Mouse (Mus musculus) MEL (cell line): ENCODE measurements around the gene Ankfy1. TPM values are rescaled to one million over a fixed set of nuclear protein-coding genes. Genes with fewer than 3 reads are reported as not detected.
A peak's percentile ranks its signal among the peaks of the same experiment; 100 is the strongest.

Experiments used
- DNase-seq: peaks from one replicate; pipeline ENCODE4 v3.0.0; 2011; ENCODE audit warnings: low read depth, low spot score
- H3K27ac ChIP-seq: 2 replicates; pipeline ENCODE4 v1.5.1; 2012; ENCODE audit warnings: low read depth, mild to moderate bottlenecking, control low read depth, low read length, moderate library complexity; ENCODE audit not compliant: control insufficient read depth
- H3K27me3 ChIP-seq, 2 experiments: fragments of 150-350 bp in 1 of 2; sonication (generic) in 1 of 2; 2 replicates each; pipeline ENCODE4 v1.6.1; 2012; ENCODE audit warnings: low read length in 2 of 2, mild to moderate bottlenecking in 2 of 2, improper control_type of control experiment in 1 of 2, moderate library complexity in 1 of 2; ENCODE audit not compliant: insufficient read depth in 2 of 2, control insufficient read depth in 1 of 2
- H3K36me3 ChIP-seq, 2 experiments: 2 replicates each; pipeline ENCODE4 v1.6.1; 2012 to 2014; ENCODE audit warnings: low read length in 2 of 2, improper control_type of control experiment in 1 of 2, inconsistent platforms in 1 of 2, mild to moderate bottlenecking in 1 of 2; ENCODE audit not compliant: insufficient read depth in 2 of 2, control insufficient read depth in 1 of 2
- H3K4me1 ChIP-seq, 2 experiments: fragments of 150-350 bp in 1 of 2; sonication (generic) in 1 of 2; 2 replicates each; pipeline ENCODE4 v1.6.1; 2012; ENCODE audit warnings: low read length in 2 of 2, improper control_type of control experiment in 1 of 2, mild to moderate bottlenecking in 1 of 2; ENCODE audit not compliant: insufficient read depth in 2 of 2, control insufficient read depth in 1 of 2
- H3K4me3 ChIP-seq, 2 experiments: fragments of 150-350 bp in 1 of 2; sonication (generic) in 1 of 2; 2 replicates each; pipeline ENCODE4 v1.5.1; 2012; ENCODE audit warnings: low read depth in 2 of 2, low read length in 2 of 2, mild to moderate bottlenecking in 2 of 2, moderate library complexity in 2 of 2, control low read depth in 1 of 2, improper control_type of control experiment in 1 of 2; ENCODE audit not compliant: control insufficient read depth in 1 of 2, insufficient read depth in 1 of 2
- H3K79me2 ChIP-seq: 2 replicates; pipeline ENCODE4 v1.6.1; 2012; ENCODE audit warnings: mild to moderate bottlenecking, low read length, moderate library complexity; ENCODE audit not compliant: control insufficient read depth, poor library complexity, insufficient read depth
- H3K9ac ChIP-seq: 2 replicates; pipeline ENCODE4 v1.6.1; 2012; ENCODE audit warnings: low read depth, mild to moderate bottlenecking, control low read depth, low read length, moderate library complexity; ENCODE audit not compliant: control insufficient read depth, poor library complexity, severe bottlenecking
- H3K9me3 ChIP-seq: fragments of 150-350 bp; sonication (generic); replicated peaks from 2 replicates; pipeline ENCODE4 v1.6.1; 2012; ENCODE audit warnings: mild to moderate bottlenecking, low read length, improper control_type of control experiment, moderate library complexity; ENCODE audit not compliant: insufficient read depth
- BHLHE40 ChIP-seq: IDR thresholded peaks from 2 replicates; pipeline ENCODE4 v1.6.1; 2012; ENCODE audit warnings: low read depth, mild to moderate bottlenecking, inconsistent platforms, low read length, improper control_type of control experiment, borderline replicate concordance
- EP300 ChIP-seq, 2 experiments: IDR thresholded peaks; 2 replicates each; pipeline ENCODE4 v1.6.1; 2011; ENCODE audit warnings: improper control_type of control experiment in 2 of 2, low read length in 2 of 2, low read depth in 1 of 2, mild to moderate bottlenecking in 1 of 2
- GABPA ChIP-seq: IDR thresholded peaks from 2 replicates; pipeline ENCODE4 v1.6.1; 2012; ENCODE audit warnings: low read depth, mild to moderate bottlenecking, inconsistent platforms, low read length, improper control_type of control experiment, moderate library complexity
- GATA1 ChIP-seq: IDR thresholded peaks from 2 replicates; pipeline ENCODE4 v1.6.1; 2011; ENCODE audit warnings: low read depth, low read length, improper control_type of control experiment
- MAFK ChIP-seq: IDR thresholded peaks from 2 replicates; pipeline ENCODE4 v1.6.1; 2011; ENCODE audit warnings: low read depth, mild to moderate bottlenecking, low read length, improper control_type of control experiment, borderline replicate concordance
- MEF2A ChIP-seq: IDR thresholded peaks from 2 replicates; pipeline ENCODE4 v1.6.1; 2014; ENCODE audit warnings: low read depth, mild to moderate bottlenecking, inconsistent platforms, low read length, improper control_type of control experiment; ENCODE audit not compliant: poor library complexity, insufficient replicate concordance, severe bottlenecking; ENCODE audit errors: extremely low read depth
- MXI1 ChIP-seq: IDR thresholded peaks from 2 replicates; pipeline ENCODE4 v1.6.1; 2011; ENCODE audit warnings: mild to moderate bottlenecking, low read depth, low read length, improper control_type of control experiment
- POLR2A ChIP-seq, 2 experiments: IDR thresholded peaks; 2 replicates each; pipeline ENCODE4 v1.6.1; 2011 to 2012; ENCODE audit warnings: low read length in 2 of 2, mild to moderate bottlenecking in 2 of 2, control low read depth in 1 of 2, improper control_type of control experiment in 1 of 2, low read depth in 1 of 2, moderate library complexity in 1 of 2; ENCODE audit not compliant: control insufficient read depth in 1 of 2, insufficient read depth in 1 of 2, poor library complexity in 1 of 2
- RAD21 ChIP-seq: IDR thresholded peaks from 2 replicates; pipeline ENCODE4 v1.6.1; 2011; ENCODE audit warnings: mild to moderate bottlenecking, low read depth, low read length, improper control_type of control experiment
- RCOR1 ChIP-seq: IDR thresholded peaks from 2 replicates; pipeline ENCODE4 v1.6.1; 2012; ENCODE audit warnings: low read depth, mild to moderate bottlenecking, inconsistent platforms, low read length, improper control_type of control experiment
- SMC3 ChIP-seq: IDR thresholded peaks from 2 replicates; pipeline ENCODE4 v1.6.1; 2011; ENCODE audit warnings: low read depth, low read length, improper control_type of control experiment
- TBP ChIP-seq: IDR thresholded peaks from 2 replicates; pipeline ENCODE4 v1.8.0; 2011; ENCODE audit warnings: low read depth, low read length, improper control_type of control experiment
- USF1 ChIP-seq: IDR thresholded peaks from 2 replicates; pipeline ENCODE4 v1.6.1; 2014; ENCODE audit warnings: low read depth, mild to moderate bottlenecking, inconsistent platforms, low read length, improper control_type of control experiment, moderate library complexity
- USF2 ChIP-seq, 2 experiments: IDR thresholded peaks; 2 replicates each; pipeline ENCODE4 v1.6.1; 2011 to 2012; ENCODE audit warnings: improper control_type of control experiment in 2 of 2, low read length in 2 of 2, borderline replicate concordance in 1 of 2, inconsistent platforms in 1 of 2, low read depth in 1 of 2, mild to moderate bottlenecking in 1 of 2; ENCODE audit not compliant: insufficient read depth in 1 of 2
- ZC3H11A ChIP-seq: IDR thresholded peaks from 2 replicates; pipeline ENCODE4 v1.6.1; 2012; ENCODE audit warnings: low read depth, mild to moderate bottlenecking, inconsistent platforms, low read length, improper control_type of control experiment
- ZMIZ1 ChIP-seq: IDR thresholded peaks from 2 replicates; pipeline ENCODE4 v1.6.1; 2012; ENCODE audit warnings: low read depth, mild to moderate bottlenecking, inconsistent platforms, low read length, improper control_type of control experiment, moderate library complexity
- ZNF384 ChIP-seq: IDR thresholded peaks from 2 replicates; pipeline ENCODE4 v1.6.1; 2012; ENCODE audit warnings: low read depth, mild to moderate bottlenecking, inconsistent platforms, low read length, improper control_type of control experiment
- polyA plus RNA-seq, 2 experiments: library from polyadenylated mRNA; stranded (reverse) in 1 of 2; unstranded in 1 of 2; fragments of >175 nt in 1 of 2; fragments of >200 nt in 1 of 2; gene quantifications; 2 replicates each; pipeline versions ENCODE4 v1.2.1 to v1.2.4; 2012; ENCODE audit warnings: low replicate concordance in 2 of 2, low read depth in 1 of 2; ENCODE audit not compliant: insufficient read length in 2 of 2, insufficient read depth in 1 of 2, missing spikeins in 1 of 2
- total RNA-seq: library from RNA; depleted of rRNA; stranded (reverse); fragments of 300-350 nt; gene quantifications from 2 replicates; pipeline ENCODE4 v1.2.3, GENCODE M21; 2012

The Ankfy1 gene
- total and polyA plus RNA-seq, 3 experiments, result 60.6 to 153 (median 148) TPM

DNA sequence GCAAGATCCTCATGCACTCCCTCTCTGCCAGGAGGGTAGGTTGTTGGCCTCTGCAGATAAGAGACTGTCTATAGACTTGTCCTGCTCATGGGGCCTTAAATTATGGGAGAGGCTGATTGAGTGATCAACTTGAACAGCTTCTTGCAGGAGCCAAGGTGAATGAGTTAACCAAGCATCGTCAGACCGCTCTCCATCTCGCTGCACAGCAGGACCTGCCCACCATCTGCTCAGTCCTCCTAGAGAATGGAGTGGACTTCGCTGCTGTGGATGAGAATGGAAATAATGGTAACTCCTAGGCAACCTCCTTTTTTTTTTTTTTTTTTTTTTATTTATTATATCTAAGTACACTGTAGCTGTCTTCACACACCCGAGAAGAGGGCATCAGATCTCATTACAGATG is 68.5 kb downstream of the Ankfy1 start:
- H3K4me1 ChIP-seq, result no peaks in the 10 kb centered on the region
- H3K27ac ChIP-seq, result no peak overlapping the region
- H3K9me3 ChIP-seq, result no peaks in the 10 kb centered on the region
- H3K9ac ChIP-seq, result no peak overlapping the region
- H3K27me3 ChIP-seq, result no peaks in the 10 kb centered on the region
- DNase-seq, result no peak
- H3K36me3 ChIP-seq, result peaks cover 4 to 78% of the 10 kb centered on the region in 2 experiments
- no peak overlapping the region for H3K4me3 ChIP-seq
- TF ChIP-seq MAFK, result no peak
- no peak for TF ChIP-seq RCOR1
- no peak for TF ChIP-seq GATA1
- no peak for TF ChIP-seq BHLHE40
- TF ChIP-seq ZNF384, result no peak
- TF ChIP-seq MXI1, result no peak
- no peak for TF ChIP-seq USF2 (IDR thresholded peaks at IDR 0.05; ENCODE audit: borderline replicate concordance in 1 of 2, insufficient read depth in 1 of 2, low read depth in 1 of 2, low read length in 2 of 2)
- no peak for TF ChIP-seq ZMIZ1
- TF ChIP-seq TBP, result no peak
- no peak for TF ChIP-seq EP300 (IDR thresholded peaks at IDR 0.05; ENCODE audit: low read depth in 1 of 2, low read length in 2 of 2)
- no peak for TF ChIP-seq USF1
- no peak for TF ChIP-seq MEF2A
- TF ChIP-seq SMC3, result no peak
- no peak for TF ChIP-seq RAD21
- TF ChIP-seq GABPA, result no peak
- H3K79me2 ChIP-seq, result no peaks in the 10 kb centered on the region

DNA sequence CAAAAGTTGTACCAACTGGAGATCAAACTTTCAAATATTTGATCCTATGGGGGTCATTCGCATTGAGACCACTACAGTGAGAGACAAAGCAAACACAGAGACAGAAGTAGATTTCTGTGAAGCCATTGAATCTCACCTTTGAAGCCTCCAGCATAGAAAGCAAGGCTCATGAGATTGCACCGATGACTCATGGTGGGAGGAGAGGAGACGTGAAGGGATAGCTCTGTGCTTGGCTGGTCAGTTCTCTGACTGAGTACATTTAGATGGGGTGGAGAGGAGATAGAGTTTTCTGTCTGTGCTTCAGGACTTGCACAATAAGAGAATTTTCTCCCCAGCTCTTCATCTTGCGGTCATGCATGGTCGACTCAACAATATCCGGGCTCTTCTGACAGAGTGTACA is 69.8 kb downstream of the Ankfy1 start:
- Histone ChIP-seq H3K27me3 (no peaks in the 10 kb centered on the region), H3K36me3 (peaks cover 4 to 73% of the 10 kb centered on the region in 2 experiments), H3K79me2 (no peaks in the 10 kb centered on the region), H3K27ac (no peak overlapping the region), H3K4me1 (no peaks in the 10 kb centered on the region), H3K9ac (no peak overlapping the region), H3K9me3 (no peaks in the 10 kb centered on the region), H3K4me3 (no peak overlapping the region)
- DNase-seq, result no peak
- TF ChIP-seq ZC3H11A (no peak), POLR2A (IDR thresholded peaks at IDR 0.05; ENCODE audit: control insufficient read depth in 1 of 2, insufficient read depth in 1 of 2, low read depth in 1 of 2, low read length in 2 of 2, poor library complexity in 1 of 2) (0 out of 4 replicates have a peak, but pooled peaks of 1 of the 2 experiments have one; percentile 1)
